9 mouse cellular contexts compared by ENCODE assay signal in genomic region chr16:85898816-85899215, GRCm38 (mm10). TPM values are rescaled to one million over a fixed set of nuclear protein-coding genes. Genes with fewer than 3 reads are reported as not detected.
DNase-seq lines count a peak whose midpoint lies in the region; ATAC-seq and TF ChIP-seq lines count a peak whose summit lies in the region.
"Had no signal": no experiment of that assay in that cellular context is flagged by ENCODE, and none has a peak within 500 bp of the region (broad histone marks: within the 10 kb centered on the region; RNA-seq: fewer than 3 reads in every experiment).

No protein-coding gene starts in this region.

- H3K36me3 ChIP-seq in kidney, adult 2 months (ENCODE audit: control insufficient read depth, insufficient read depth, low read length) = no peaks in the 10 kb centered on the region
- no peaks in the 10 kb centered on the region for H3K36me3 ChIP-seq in embryonic facial prominence, embryonic 13.5 days
- H3K36me3 ChIP-seq in hindbrain, embryonic 15.5 days = no peaks in the 10 kb centered on the region
- no peaks in the 10 kb centered on the region for H3K36me3 ChIP-seq in neural tube, embryonic 12.5 days

- no peak for DNase-seq in kidney, adult 2 months
- no peak for DNase-seq in kidney, adult 8-10 months
- no peak for DNase-seq in natural killer cell, adult 2 months (ENCODE audit: low spot score in 2 of 2)
- no peak for DNase-seq in gastrocnemius, postnatal 25 days
- no peak for DNase-seq in adrenal gland, postnatal 4 days (ENCODE audit: low spot score in 2 of 2)

- H3K4me1 ChIP-seq in kidney, adult 2 months (ENCODE audit: control insufficient read depth, insufficient read depth, low read length) = no peaks in the 10 kb centered on the region
- peaks cover 36% of the 10 kb centered on the region for H3K4me1 ChIP-seq in embryonic facial prominence, embryonic 13.5 days
- H3K4me1 ChIP-seq in hindbrain, embryonic 15.5 days (replicated peaks) = peaks cover 17% of the 10 kb centered on the region
- H3K4me1 ChIP-seq in neural tube, embryonic 12.5 days = peaks cover 16% of the 10 kb centered on the region

- TF ChIP-seq POLR2A in kidney, adult 2 months (IDR thresholded peaks at IDR 0.05; ENCODE audit: low read depth, low read length) = no peak

- H3K27me3 ChIP-seq in kidney, adult 2 months (replicated peaks; ENCODE audit: control insufficient read depth, insufficient read depth, low read length) = no peaks in the 10 kb centered on the region
- H3K27me3 ChIP-seq in embryonic facial prominence, embryonic 13.5 days = peaks cover 37% of the 10 kb centered on the region
- H3K27me3 ChIP-seq in hindbrain, embryonic 15.5 days = no peaks in the 10 kb centered on the region
- H3K27me3 ChIP-seq in neural tube, embryonic 12.5 days (replicated peaks) = peaks cover 6% of the 10 kb centered on the region

- H3K4me3 ChIP-seq in kidney, adult 2 months (ENCODE audit: insufficient read depth, low read depth, low read length) = peak overlapping the region; percentile 64
- peak overlapping the region; percentile 61 for H3K4me3 ChIP-seq in embryonic facial prominence, embryonic 13.5 days
- H3K4me3 ChIP-seq in hindbrain, embryonic 15.5 days = peak overlapping the region; percentile 73
- H3K4me3 ChIP-seq in neural tube, embryonic 12.5 days = peak overlapping the region; percentile 57; the same call in 1 of the 2 replicates

- peak overlapping the region; percentile 97 for H3K4me2 ChIP-seq in embryonic facial prominence, embryonic 13.5 days
- H3K4me2 ChIP-seq in hindbrain, embryonic 15.5 days = peak overlapping the region; percentile 99
- H3K4me2 ChIP-seq in neural tube, embryonic 12.5 days (replicated peaks) = peak overlapping the region; percentile 97

- H3K9me3 ChIP-seq in embryonic facial prominence, embryonic 13.5 days = no peaks in the 10 kb centered on the region
- H3K9me3 ChIP-seq in hindbrain, embryonic 15.5 days = no peaks in the 10 kb centered on the region
- no peaks in the 10 kb centered on the region for H3K9me3 ChIP-seq in neural tube, embryonic 12.5 days

- no peak for ATAC-seq in embryonic facial prominence, embryonic 13.5 days (ENCODE audit: insufficient number of reproducible peaks, insufficient read depth, low FRiP score, low TSS enrichment, low read depth)
- ATAC-seq in hindbrain, embryonic 15.5 days (ENCODE audit: low FRiP score, low read depth) = no peak
- no peak for ATAC-seq in neural tube, embryonic 12.5 days (ENCODE audit: low FRiP score, low read depth)

- TF ChIP-seq CTCF in kidney, adult 2 months (conservative IDR thresholded peaks at IDR 0.05; ENCODE audit: insufficient read depth, insufficient read length, low read depth, low read length) = no peak

- 60% methylated on average over 10 of the region's 10 CpGs for WGBS in kidney, adult 2 months
- 77% methylated on average over 10 of the region's 10 CpGs for WGBS in embryonic facial prominence, embryonic 13.5 days
- WGBS in hindbrain, embryonic 15.5 days = 90% methylated on average over 10 of the region's 10 CpGs
- 86% methylated on average over 10 of the region's 10 CpGs for WGBS in neural tube, embryonic 12.5 days

- no peak overlapping the region for H3K9ac ChIP-seq in embryonic facial prominence, embryonic 13.5 days
- H3K9ac ChIP-seq in hindbrain, embryonic 15.5 days = no peak overlapping the region
- H3K9ac ChIP-seq in neural tube, embryonic 12.5 days = no peak overlapping the region

- H3K27ac ChIP-seq in kidney, adult 2 months (ENCODE audit: insufficient read depth, low read depth, low read length) = peak overlapping the region; percentile 78
- no peak overlapping the region for H3K27ac ChIP-seq in embryonic facial prominence, embryonic 13.5 days
- H3K27ac ChIP-seq in hindbrain, embryonic 15.5 days (replicated peaks) = no peak overlapping the region
- no peak overlapping the region for H3K27ac ChIP-seq in neural tube, embryonic 12.5 days

RNA-seq across cellular contexts. Expression of gene Adamts5, which starts 2.8 kb away (rescaled TPM):
- polyA plus RNA-seq in kidney, adult 2 months (2012; rRNA removed) = 5.7 and 5.9 TPM in 2 replicates
- 3.7 and 4.1 TPM in 2 replicates for polyA plus RNA-seq in embryonic facial prominence, embryonic 13.5 days (2015; fragmentation: Nextera tagmentation; extraction: Ambion mirVana)
- 3.2 and 4.2 TPM in 2 replicates for polyA plus RNA-seq in hindbrain, embryonic 15.5 days (2015; fragmentation: Nextera tagmentation; extraction: Ambion mirVana)
- 3.1 and 3.4 TPM in 2 replicates for polyA plus RNA-seq in neural tube, embryonic 12.5 days (2016; fragmentation: Nextera tagmentation; extraction: Ambion mirVana)
- total RNA-seq in gastrocnemius, postnatal 25 days (2021) = 1 to 10 TPM; 5.8 to 7.2 TPM
- 1 to 10 TPM; 8.9 to 9.8 TPM for total RNA-seq in adrenal gland, postnatal 4 days (2021)
- total RNA-seq: MEL had no signal
